Mouse (Mus musculus) regulatory T cell (primary cell): ENCODE measurements around the gene Tepp.

Experiments used
- in situ Hi-C: fragments of 300-600 bp; cut with MboI, MseI; formaldehyde crosslinking; loops from one replicate; pipeline ENCODE4 v1.15.1; 2025; ENCODE audit warnings: high pct_unique_total_duplicates

Tepp gene

DNA sequence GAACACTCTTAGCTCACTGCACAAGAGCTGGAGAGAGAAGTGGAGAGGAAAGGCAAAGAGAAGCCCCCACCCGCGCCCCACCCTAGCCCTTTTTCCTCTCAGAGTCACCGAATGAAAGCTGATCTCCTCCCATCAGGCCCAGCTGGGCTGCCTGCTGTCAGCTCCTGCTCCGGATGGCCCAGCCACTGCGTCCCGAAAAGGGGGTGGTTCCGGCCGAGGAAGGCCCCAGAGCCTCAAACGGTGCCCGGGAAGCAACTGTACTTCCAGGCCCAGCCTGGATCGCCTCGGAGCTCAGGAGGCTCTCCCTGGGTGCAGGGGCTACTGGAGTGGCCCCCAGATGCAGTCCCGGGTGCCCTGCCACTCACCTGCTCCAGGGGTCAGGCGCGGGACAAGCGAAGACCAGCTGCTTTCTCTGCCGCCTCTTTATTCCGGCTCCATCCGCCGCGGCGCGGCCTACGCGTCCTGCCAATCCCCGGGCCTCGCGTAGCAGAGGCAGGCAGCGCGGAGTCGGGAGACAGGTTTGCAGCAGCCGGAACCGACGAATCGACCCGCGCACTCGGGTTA, 20.9 kb downstream of the Tepp start:
- in situ Hi-C loops: loop anchor here (5.0 kb wide), 1 partner anchor 101 kb away; the partner anchor contains the start of gene Cfap20

DNA sequence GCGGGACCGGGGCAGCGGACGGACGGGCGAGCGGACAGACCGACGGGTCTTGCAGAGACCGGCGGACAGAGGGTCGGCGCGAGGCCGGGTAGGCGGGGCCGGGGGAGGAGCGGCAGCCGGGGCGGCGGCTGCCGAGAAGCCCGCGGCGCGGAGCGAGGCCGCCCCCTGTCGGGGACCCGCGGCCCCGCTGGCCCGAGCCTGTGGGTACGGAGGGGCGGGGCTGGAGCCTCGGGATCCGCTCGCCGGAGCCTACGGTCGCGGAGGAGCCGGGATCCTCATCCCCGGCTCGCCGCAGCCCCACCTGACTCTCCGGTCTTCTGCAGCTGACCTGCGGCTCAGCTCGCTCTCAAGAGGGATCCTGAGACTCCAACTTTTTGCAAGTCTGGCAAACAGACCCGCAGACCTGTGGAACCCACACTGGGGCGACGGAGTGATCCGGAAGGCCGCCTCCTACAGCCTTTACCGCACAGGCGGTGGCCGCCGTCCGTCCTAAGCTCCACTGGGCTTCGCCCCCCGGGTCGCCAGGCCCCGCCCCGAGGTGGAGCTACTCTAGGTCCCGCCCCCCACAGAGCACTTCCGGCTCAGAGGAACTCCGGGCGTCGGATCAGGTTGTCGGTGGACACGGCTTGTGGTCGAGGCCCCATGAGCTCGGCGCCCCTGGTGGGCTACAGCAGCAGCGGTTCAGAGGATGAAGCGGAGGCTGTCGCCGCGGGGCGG, 21.5 kb downstream of the Tepp start, which contains the start of the genes Zfp319 and Usb1:
TSS of gene Zfp319 (minus strand) at position 231 of the 717 bp plus-strand sequence.
TSS of gene Usb1 (plus strand) at position 565 of the 717 bp plus-strand sequence.
- in situ Hi-C loops: loop anchor here (5.0 kb wide), 1 partner anchor 100 kb away; the partner anchor contains the start of gene Cfap20

DNA sequence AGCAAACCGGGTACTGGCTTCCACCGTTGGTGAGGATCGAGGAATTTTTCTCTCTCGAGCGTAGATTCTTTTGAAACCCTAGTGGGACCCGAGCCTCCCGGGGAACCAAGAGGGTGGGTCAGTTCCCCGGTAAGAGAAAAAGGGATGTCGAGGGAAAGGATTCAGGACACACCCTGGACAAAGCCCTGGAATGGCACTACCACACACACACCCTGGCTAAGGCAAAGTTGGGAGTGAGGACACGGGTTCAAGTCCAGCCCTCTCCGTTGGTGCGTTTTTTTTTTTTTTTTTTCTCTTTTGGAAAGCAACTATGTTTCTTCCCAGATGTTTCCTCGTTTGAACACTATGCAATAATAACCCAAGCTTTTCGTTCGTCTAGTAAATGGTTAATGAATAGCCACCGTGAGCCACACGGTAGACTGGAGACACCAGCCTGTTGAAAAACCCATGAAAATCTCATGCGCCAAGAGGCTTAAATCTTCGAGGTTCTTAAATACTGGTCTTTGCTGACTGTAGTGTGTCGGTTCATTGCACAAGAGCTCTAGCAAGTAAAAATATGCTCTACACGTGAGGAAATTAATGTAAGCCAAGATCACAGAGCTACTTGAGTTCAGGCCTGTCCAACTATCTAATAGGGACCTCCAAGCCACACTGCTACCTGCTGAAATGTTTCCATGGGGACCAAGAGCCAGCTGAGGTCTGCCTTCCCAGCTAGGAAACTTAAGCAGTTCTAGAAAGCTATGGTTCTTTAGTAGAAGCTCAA, 22.3 kb downstream of the Tepp start:
- in situ Hi-C loops: loop anchor here (5.0 kb wide), 1 partner anchor 100 kb away; the partner anchor contains the start of gene Cfap20

DNA sequence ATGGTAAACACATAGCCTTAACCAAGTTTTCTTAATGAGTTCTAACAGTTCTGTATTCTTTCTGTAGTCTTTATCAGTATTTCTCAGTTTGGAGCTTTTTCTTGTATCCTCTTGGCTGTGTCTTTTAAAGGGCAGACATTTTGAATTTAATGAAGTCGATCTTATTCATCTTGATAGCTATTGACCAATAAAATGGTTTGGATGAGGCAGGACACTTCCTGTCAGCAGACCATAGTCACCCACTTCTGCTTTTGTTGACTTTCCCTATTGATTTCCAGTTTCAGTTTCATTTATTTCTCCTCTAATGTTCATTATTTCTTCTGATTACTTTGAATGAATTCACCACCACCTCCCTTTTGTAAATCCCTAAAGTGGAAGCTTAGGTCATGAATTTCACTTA, 25.3 kb downstream of the Tepp start:
- in situ Hi-C loops: no loop called here

DNA sequence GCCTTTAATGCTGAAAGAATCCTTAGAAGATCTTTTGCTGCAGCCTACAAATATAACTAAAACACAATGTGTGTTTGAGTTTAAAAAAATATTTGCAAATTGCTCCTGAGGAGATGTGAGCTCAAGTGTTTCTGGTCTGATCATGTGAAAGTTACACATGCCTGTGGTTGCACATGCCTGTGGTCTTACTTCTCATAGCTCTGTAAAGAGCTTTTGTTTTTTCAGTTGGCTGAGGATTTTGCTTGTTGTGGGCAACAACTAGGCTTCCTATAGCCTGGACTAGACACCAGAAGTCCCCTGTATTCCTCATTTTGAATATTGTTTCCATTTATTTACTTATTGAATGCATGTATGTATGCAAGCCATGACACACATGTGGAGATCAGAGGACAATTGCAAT, 26.0 kb downstream of the Tepp start:
- in situ Hi-C loops: no loop called here

DNA sequence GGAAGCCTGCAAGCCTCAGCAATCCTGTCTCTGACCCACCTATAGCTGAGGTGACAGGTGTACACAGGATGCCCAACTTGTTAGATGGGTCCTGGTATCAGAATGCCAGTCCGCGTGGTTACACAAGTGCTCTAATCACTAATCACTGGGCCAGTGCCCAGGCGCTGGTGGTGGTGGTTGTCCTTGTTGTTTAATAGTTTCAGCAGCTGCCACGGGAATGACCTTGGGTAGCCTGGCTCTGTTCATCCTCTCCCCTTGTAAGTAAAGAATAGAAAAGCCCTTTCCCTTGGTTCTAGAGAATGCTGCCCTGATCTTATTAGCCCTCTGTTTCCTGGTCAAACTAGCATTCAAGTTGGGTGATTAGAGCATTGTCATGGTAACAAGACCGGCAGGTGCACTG, 31.4 kb downstream of the Tepp start:
- in situ Hi-C loops: no loop called here

DNA sequence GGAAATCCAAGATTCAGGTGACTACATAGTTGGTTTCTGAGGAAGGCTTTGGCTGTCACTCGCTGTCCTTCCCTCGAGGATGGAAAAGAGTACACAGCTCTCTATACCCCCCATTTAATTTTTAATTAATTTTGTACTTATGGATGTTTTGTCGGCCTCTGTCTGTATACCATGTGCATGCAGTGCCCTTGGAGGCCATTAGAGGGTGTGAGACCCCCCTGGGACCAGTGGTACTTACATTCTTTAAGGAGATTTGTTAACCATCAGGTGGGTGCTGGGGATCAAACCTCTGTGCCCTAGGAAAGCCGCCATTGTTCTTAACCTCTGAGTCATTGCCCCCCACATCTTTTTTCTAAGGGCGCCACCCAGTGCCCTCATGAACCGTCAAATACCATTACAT, 34.3 kb downstream of the Tepp start:
- in situ Hi-C loops: no loop called here

DNA sequence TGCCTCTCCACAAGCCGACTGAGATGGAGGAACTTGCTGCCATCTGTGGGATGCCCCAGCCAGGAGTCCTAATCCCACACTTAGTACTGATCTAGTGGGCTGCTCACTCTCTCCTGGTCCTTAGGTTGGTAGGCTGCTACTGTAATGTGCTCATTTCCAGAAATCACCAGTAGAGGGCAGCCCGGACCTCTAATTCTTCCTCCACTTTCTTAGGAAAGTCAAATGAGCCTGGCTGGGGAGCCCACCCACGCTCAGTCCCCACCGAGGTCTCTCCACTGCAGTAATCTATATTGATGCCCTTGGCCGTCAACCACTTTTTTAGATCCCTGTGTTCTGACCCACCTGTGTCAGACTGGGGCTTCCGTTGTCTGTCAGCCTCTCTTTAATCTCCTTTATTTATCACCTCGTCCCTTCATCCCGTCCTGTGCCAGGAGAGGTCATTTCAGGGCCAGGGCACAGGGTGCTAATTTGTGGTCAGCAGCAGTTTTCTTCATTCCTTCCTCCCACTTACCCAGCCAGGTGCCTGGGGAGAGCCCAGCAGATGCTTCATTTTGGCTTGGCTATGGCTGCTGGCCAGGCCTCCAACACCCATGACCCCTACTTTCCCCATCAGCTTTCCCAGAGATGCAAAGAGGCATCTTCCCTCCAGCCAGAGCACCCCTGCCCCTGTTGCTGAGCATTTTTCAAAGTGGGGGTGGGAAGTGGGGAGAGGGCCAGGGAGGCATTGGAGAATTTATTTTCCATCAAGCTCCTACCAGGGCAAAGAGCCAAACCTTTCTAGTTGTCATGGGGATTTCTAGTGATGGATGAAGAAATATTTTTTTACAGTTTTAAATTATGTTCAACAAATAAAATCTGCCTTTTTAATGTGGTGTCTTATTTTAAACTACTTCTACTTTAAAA, 36.5 kb downstream of the Tepp start:
- in situ Hi-C loops: no loop called here

DNA sequence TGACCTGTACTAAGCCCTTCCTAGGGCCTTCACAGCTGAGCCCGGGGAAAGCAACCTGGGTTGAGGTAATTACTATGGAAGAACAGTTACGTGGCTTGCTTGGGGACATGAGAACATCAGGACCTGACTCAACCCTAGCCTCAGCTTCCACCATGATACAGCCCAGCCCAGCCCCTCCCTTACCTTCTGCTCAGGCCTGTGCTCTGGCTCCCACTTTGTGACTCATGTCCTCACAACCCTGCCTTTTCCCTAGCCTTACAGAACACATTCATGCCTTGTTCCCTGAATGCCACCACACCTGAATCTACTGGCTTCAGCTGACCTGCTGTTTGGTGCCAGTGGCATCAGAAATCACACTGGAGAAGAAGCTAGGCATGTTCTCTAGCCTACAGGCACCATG, 38.0 kb downstream of the Tepp start:
- in situ Hi-C loops: no loop called here

DNA sequence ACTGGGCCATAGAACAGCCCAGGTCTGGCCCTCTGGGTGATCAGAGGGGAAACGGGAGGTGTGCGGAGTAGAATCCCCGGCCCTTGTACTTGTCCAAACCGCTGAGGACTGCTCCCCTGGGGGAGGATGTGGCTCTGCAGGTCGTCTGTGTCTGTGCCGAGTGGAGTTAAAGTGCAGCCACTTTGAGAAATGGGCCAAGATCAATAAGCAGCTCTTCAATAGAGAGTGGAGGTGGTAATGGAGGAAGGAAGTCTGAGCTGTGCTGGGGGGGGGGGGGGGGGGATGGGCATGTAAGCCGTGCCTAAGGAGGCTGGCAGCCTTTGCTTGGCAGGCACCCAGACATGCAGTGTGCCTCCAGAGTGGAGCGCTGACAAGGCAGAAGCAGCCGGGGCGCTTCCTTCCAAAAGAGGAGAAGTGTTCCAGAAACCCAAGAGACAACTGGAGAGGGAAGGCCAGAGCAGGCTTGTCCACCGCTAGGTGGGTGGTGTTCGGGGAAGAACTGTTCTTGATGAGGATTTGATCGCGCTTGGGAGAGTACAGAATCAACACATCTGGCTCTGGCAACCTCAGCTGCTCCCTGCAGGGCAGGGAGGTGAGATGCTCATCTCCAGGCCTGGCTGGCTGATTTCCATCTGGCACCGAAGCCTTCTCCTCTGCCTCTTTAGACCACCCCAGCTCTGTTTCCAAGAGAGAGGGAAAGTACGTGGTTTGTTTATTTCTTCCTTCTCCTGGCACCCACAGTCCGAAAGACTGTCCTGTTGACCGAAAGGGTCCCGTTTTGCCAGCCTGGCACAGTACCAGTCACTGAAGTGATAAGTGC, 38.7 kb downstream of the Tepp start:
- in situ Hi-C loops: no loop called here

DNA sequence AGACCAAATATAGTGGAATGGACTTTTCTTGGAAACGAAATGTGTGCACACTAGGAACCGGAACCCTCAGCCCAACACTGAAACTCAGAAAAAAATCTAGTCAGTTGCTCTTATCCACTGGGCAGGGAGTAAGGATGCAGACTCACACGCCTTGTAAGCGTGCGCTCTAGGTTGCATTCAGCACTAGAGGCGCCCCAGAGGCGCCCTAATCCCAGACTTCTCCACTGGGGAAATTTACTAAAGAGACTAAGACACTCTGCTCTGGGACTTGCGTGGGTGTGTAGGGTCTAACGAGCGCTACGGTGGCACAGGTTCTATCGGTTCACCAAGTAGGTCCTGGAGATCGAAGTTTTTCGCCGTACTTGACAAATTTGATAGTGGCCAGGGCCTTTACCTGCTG, 41.1 kb downstream of the Tepp start:
- in situ Hi-C loops: no loop called here

DNA sequence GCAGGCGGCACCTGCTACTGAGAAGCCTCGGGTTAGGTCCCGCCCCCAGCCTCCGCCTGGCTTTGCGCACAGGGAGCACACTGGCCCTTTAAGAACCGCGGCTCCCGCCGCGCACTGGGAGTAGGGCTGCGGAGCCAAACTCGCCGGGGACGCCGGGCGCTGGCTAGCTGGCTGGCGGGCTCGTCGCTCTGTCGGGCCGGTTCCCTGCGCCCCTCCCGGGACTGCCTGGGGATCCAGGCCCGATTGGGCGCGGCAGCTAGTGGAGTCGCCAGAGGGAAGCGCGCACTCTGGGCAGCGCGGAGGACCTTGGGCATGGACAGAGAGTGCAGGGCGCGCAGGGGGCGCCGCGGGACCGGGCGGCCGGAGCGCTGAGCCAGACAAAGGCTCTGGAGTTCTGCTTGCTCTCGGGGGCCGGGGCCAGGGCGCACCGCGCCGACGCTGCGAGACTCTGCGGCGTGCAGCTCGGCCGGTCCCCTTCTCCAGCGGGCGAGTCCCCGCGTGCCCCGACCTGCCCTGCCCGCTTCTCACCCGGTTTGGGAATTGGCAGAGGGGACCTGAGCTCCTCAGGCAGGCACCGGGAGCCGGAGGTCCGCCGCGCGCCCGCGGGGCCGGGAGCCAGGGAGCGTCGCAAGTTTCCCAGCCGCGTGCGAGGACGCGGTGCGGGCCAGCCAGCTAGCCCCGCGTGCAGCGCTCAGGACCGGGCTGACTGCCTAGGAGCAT, 41.9 kb downstream of the Tepp start, which contains the start of gene Mmp15:
TSS of gene Mmp15 (plus strand) at position 118 of the 720 bp plus-strand sequence.
- in situ Hi-C loops: no loop called here

DNA sequence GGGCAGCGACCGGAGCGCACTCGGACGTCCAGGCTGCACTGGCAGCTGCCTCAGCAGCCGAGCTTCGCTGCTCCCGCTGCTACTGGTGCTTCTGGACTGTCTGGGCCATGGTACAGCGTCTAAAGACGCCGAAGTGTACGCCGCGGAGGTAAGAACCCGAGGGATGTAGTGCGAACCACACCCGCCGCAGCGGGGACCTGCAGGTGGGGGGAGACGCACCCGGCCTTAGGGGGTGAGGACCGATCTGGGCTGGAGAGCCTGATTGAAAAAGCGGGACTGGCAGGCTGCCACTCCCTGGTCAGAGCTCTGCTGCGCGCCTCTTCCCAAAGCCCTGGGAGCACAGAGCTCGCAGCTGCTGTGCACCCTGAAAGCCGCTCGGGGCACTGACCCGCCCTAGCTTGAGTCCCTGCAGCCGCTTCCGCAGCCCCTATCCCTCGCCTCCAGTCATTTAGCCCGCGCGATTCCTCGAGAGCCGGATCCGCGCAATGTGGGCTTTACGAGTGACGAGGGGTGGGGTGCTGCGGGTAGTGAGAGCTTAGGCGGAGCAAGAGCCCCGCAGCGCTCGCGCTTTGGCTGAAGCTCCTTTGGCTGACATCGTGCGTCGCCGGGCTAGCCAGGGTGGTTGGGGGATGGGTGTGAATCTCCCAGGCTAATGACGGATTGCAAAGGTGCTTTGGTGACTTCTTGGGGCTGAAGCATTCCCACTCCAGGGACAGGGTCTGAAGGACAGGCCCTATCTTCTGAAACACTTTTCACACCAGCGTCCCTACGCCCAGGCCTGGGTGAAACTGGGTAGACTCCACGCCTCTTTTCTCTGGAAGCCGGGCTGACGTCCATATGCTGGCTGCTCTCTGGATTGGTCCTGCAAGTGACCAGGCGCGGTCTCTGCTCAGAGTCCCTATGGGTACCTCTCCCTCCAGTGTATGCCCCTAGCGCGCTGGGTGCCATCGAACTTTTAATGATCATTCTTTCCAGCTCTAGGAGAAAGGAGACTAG, 42.8 kb downstream of the Tepp start:
- in situ Hi-C loops: no loop called here

DNA sequence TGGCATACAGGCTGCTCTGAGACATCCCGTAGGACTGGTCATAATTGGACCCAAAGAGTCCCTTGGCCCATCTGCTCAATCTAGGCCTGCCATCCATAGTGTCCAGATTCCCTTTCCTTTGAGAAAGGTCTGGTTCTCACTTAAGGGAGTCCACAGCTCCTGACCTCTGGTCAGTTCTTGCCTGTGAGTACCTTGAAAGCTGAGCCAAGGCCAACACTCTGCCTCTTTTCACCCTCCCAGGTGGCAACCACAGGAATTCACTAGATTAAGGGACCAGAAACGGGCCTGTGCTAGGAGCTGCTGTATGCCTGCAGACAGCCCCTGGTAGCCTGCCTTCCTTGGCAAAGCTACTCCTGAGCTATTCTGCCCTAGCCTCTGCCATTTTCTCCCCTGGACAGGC, 44.2 kb downstream of the Tepp start:
- in situ Hi-C loops: no loop called here

DNA sequence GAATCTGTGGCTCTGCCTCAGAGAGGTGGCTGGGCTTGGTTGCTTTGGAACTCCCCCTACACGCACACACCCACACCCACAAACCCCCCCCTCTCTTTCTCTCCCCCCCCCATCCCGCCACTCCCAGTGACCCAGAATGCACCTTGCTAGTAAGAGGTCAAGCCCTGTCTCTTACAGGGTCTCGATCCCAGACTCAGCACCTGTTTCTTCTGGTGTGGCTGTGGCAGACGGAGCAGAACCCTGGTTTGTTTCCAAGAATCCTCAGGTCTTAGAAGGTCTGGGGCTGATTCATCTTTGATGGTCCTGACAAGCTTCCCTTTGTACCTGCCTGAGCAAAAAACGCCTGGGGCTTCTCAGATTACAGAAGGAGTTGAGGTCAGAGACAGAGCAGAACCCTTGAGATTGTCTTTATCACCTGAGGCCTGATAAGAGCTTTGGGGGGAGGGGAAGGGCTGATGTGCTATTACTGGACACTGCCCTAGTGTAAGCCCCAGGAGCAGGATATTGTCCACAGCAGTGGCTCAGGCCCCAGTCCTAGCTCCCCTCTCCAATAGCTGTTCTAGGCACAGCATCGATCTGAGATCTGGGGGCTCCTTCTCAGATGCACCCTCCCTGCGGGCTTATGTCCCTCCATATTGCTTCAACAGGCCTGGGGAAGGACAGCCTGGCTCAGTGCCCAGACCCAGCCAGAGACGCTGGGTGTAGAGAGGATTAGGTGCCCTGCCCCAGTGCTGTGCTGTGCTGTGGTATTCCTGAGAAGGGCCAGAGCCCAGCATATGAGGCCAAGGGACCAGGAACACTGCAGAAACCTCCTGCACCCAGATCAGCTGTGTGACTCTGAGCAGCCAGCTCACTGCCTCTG, 48.4 kb downstream of the Tepp start:
- in situ Hi-C loops: no loop called here

DNA sequence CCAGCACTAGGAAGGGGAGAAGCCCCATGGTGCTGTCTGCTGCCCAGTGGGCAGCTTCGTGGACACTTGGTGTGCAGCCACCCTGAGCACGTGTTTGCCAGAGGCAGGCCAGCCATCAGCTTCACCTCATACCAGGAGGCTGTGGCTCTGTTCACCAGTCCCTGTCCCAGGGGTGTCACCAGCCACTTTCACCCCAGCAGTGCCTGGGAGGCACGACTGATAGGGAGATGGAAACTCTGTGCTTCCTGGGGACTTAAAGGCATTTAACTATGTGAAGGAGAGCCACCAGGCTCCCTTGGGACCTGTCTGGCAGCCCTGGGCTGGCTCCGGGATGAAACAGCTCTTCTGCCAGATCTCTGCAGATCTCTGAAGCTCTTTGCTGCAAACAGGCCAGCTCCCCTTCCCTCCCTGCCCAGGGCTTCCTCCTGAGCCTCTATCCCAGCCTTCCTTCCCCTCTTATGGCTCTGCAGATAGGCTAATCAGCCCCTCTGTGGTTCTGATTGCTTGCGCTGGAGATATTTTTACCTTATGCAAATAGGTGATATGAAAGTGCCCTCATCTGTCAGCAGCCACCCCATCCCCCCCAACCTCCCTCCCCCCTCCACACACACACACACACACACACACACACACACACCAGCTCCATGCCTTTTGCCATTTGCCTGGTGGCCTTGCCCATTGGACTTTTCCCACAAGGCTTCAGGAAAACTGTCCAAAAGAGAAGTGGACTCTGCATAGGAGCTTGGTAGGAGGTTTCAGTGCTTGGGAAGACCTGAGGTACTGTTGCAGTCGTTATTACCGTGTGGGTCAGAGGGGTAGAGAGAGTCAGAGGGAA, 50.0 kb downstream of the Tepp start:
- in situ Hi-C loops: no loop called here

DNA sequence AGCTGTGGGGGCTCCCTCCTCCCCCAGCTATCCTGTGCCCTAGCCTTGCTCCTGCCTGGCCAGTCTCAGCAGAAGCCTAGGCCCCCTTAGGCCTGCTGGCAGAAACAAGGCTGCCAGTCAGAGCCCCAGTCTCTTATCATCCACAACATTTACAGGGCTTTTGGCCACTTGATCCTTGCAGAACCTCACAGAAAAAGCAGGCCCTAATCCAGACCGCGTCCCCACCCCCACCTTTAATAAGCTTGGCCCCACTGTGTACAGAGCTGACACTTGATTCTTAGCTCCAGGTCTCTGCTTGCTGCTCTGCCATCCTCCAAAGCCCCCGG, 50.6 kb downstream of the Tepp start:
- in situ Hi-C loops: no loop called here
